Mouse (Mus musculus): Measurements from ENCODE around the gene Rmi2. TPM values are rescaled to one million over a fixed set of nuclear protein-coding genes. Genes with fewer than 3 reads are reported as not detected.
A peak's percentile ranks its signal among the peaks of the same experiment; 100 is the strongest.
"Not testable (repeated sequence)": the region's sequence is repeated elsewhere in the genome, so short reads cannot be mapped to it uniquely, and the experiment has no call there.

The Rmi2 gene
- total RNA-seq (2021): under 1 TPM; 0.46 to 0.93 TPM
- long read RNA-seq, experiment 1, partial matches to known transcripts: 0 of 1 reads
- long read RNA-seq, experiment 1, other reads (novel, unspliced or antisense): 0 of 1 reads
- long read RNA-seq, experiment 2, partial matches to known transcripts: 1 of 2 reads
- long read RNA-seq, experiment 2, other reads (novel, unspliced or antisense): 0 of 2 reads

GRCm38 (mm10) chr16:10834911-10835587 lies at the start of gene Rmi2:
Gene Rmi2 (plus strand): TSS chr16:10835059.
- peak; percentile 92 to 94 for DNase-seq

- peak; percentile 91 to 95 for DNase-seq
Measured at GRCm38 (mm10) chr16:10785371-10786231, 49.3 kb upstream of the Rmi2 start, which contains the start of gene Socs1. Gene Socs1 (minus strand): TSS chr16:10785536.

- peak; percentile 81 to 88 for DNase-seq
Measured at GRCm38 (mm10) chr16:10786288-10786687, 48.6 kb upstream of the Rmi2 start.

- peak in 1 of 2 experiments; percentile 21 for DNase-seq
Measured at GRCm38 (mm10) chr16:10786782-10787547, 47.9 kb upstream of the Rmi2 start.

GRCm38 (mm10) chr16:10787548-10788058 lies 47.3 kb upstream of the Rmi2 start:
- DNase-seq: no peak

- DNase-seq: no peak
Measured at GRCm38 (mm10) chr16:10788271-10788670, 46.6 kb upstream of the Rmi2 start, which contains the start of gene Tnp2. Gene Tnp2 (minus strand): TSS chr16:10788660.

- no peak for DNase-seq
Measured at GRCm38 (mm10) chr16:10788866-10789265, 46.0 kb upstream of the Rmi2 start.

GRCm38 (mm10) chr16:10790702-10791101 lies 44.2 kb upstream of the Rmi2 start, which contains the start of gene Prm3:
Gene Prm3 (minus strand): TSS chr16:10790914.
- no peak for DNase-seq

- no peak for DNase-seq
Measured at GRCm38 (mm10) chr16:10796034-10796433, 38.8 kb upstream of the Rmi2 start, which contains the start of gene Prm2. Gene Prm2 (minus strand): TSS chr16:10796134.

GRCm38 (mm10) chr16:10802420-10802819 lies 32.4 kb upstream of the Rmi2 start:
- DNase-seq: not testable (repeated sequence)

GRCm38 (mm10) chr16:10805789-10806527 lies 28.9 kb upstream of the Rmi2 start, which contains the start of gene Prm1:
Gene Prm1 (minus strand): TSS chr16:10805839.
- no peak for DNase-seq

- no peak for DNase-seq
Measured at GRCm38 (mm10) chr16:10810376-10810775, 24.5 kb upstream of the Rmi2 start.

GRCm38 (mm10) chr16:10812865-10813371 lies 21.9 kb upstream of the Rmi2 start, which contains the start of gene Gm11172:
Gene Gm11172 (plus strand): TSS chr16:10812915.
- no peak for DNase-seq

- DNase-seq: no peak
Measured at GRCm38 (mm10) chr16:10813726-10814125, 21.1 kb upstream of the Rmi2 start.

- peak; percentile 48 to 57 for DNase-seq
Measured at GRCm38 (mm10) chr16:10814864-10815263, 20.0 kb upstream of the Rmi2 start.

GRCm38 (mm10) chr16:10818579-10819135 lies 16.2 kb upstream of the Rmi2 start:
- DNase-seq: no peak

- DNase-seq: no peak
Measured at GRCm38 (mm10) chr16:10819966-10820365, 14.9 kb upstream of the Rmi2 start.

- DNase-seq: no peak
Measured at GRCm38 (mm10) chr16:10821387-10821786, 13.5 kb upstream of the Rmi2 start.

GRCm38 (mm10) chr16:10824536-10824935 lies 10.3 kb upstream of the Rmi2 start:
- peak in 1 of 2 experiments; percentile 17 for DNase-seq

GRCm38 (mm10) chr16:10825840-10826239 lies 9.0 kb upstream of the Rmi2 start:
- DNase-seq: no peak

Measured in adrenal gland, postnatal 36 days (tissue).